Mouse (Mus musculus): ENCODE measurements around the gene Eif6. TPM values are rescaled to one million over a fixed set of nuclear protein-coding genes. Genes with fewer than 3 reads are reported as not detected.

Eif6 gene
- polyA plus RNA-seq, 1 experiment from 2014 or later: 140 TPM

- no peak; the same call in 1 of the 2 replicates for ATAC-seq (replicated peaks)
- Histone ChIP-seq H3K9ac (peak overlapping the region; percentile 68), H3K27me3 (replicated peaks) (no peaks in the 10 kb centered on the region), H3K4me1 (peaks cover 23% of the 10 kb centered on the region), H3K27ac (peak overlapping the region; percentile 82), H3K36me3 (replicated peaks) (peaks cover 21% of the 10 kb centered on the region), H3K4me2 (peak overlapping the region; percentile 67), H3K4me3 (peak overlapping the region; percentile 49), H3K9me3 (no peaks in the 10 kb centered on the region)
- WGBS: 65% methylated on average over 6 of the region's 6 CpGs
These were observed 7.1 kb downstream of the Eif6 start for GRCm38 (mm10) chr2:155819449-155820251.

- H3K27me3 ChIP-seq (replicated peaks): no peaks in the 10 kb centered on the region
- peaks cover 24% of the 10 kb centered on the region for H3K36me3 ChIP-seq (replicated peaks)
- peak within 1 kb of the TSS; percentile 67 for H3K4me2 ChIP-seq
- peaks cover 23% of the 10 kb centered on the region for H3K4me1 ChIP-seq
- H3K27ac ChIP-seq: peak within 1 kb of the TSS; percentile 82
- H3K9ac ChIP-seq: peak within 1 kb of the TSS; percentile 68
- no peak for ATAC-seq (replicated peaks)
- no peaks in the 10 kb centered on the region for H3K9me3 ChIP-seq
- peak within 1 kb of the TSS; percentile 49 for H3K4me3 ChIP-seq
These were observed 7.5 kb downstream of the Eif6 start, which contains the start of gene BC029722 for GRCm38 (mm10) chr2:155819392-155819448. Gene BC029722 (minus strand): TSS chr2:155819426.

- Histone ChIP-seq H3K27ac (peak overlapping the region; percentile 82), H3K36me3 (replicated peaks) (peaks cover 28% of the 10 kb centered on the region), H3K4me1 (peaks cover 23% of the 10 kb centered on the region), H3K4me3 (peak overlapping the region; percentile 49), H3K27me3 (replicated peaks) (no peaks in the 10 kb centered on the region), H3K9me3 (no peaks in the 10 kb centered on the region), H3K9ac (peak overlapping the region; percentile 68), H3K4me2 (peak overlapping the region; percentile 67)
- WGBS: 3% methylated on average over 37 of the region's 37 CpGs
- ATAC-seq (replicated peaks): peak; percentile 90
These were observed 7.9 kb downstream of the Eif6 start for GRCm38 (mm10) chr2:155818596-155819391.

- Histone ChIP-seq H3K4me1 (peaks cover 23% of the 10 kb centered on the region), H3K4me3 (no peak overlapping the region), H3K4me2 (peak overlapping the region; percentile 67), H3K36me3 (replicated peaks) (peaks cover 22% of the 10 kb centered on the region), H3K9ac (peak overlapping the region; percentile 68; the same call in 1 of the 2 replicates), H3K9me3 (no peaks in the 10 kb centered on the region), H3K27me3 (replicated peaks) (no peaks in the 10 kb centered on the region), H3K27ac (no peak overlapping the region)
- no peak for ATAC-seq (replicated peaks)
- WGBS: 79% methylated on average over 10 of the region's 10 CpGs
These were observed 9.2 kb downstream of the Eif6 start for GRCm38 (mm10) chr2:155817301-155818245.

GRCm38 (mm10) chr2:155816179-155816578, 10.5 kb downstream of the Eif6 start:
- Histone ChIP-seq H3K9me3 (no peaks in the 10 kb centered on the region), H3K36me3 (replicated peaks) (peaks cover 11% of the 10 kb centered on the region; the same call in 1 of the 2 replicates), H3K9ac (no peak overlapping the region), H3K4me2 (no peak overlapping the region), H3K27ac (no peak overlapping the region), H3K4me3 (no peak overlapping the region), H3K27me3 (replicated peaks) (no peaks in the 10 kb centered on the region), H3K4me1 (peaks cover 23% of the 10 kb centered on the region)
- no peak for ATAC-seq (replicated peaks)
- WGBS: 96% methylated on average over 1 of the region's 1 CpGs

- H3K4me1 ChIP-seq: peaks cover 23% of the 10 kb centered on the region
- 32% methylated on average over 5 of the region's 5 CpGs for WGBS
- H3K27me3 ChIP-seq (replicated peaks): no peaks in the 10 kb centered on the region
- no peak overlapping the region for H3K27ac ChIP-seq
- no peak for ATAC-seq (replicated peaks)
- no peak overlapping the region for H3K4me3 ChIP-seq
- H3K4me2 ChIP-seq: no peak overlapping the region
- H3K9me3 ChIP-seq: no peaks in the 10 kb centered on the region
- H3K36me3 ChIP-seq (replicated peaks): peaks cover 11% of the 10 kb centered on the region; the same call in 1 of the 2 replicates
- no peak overlapping the region for H3K9ac ChIP-seq
These were observed 11.9 kb downstream of the Eif6 start for GRCm38 (mm10) chr2:155814829-155815228.

- ATAC-seq (replicated peaks): no peak
- H3K4me1 ChIP-seq: 0 out of 2 replicates have a peak, but pooled peaks cover 2% of the 10 kb centered on the region
- H3K27me3 ChIP-seq (replicated peaks): no peaks in the 10 kb centered on the region
- no peak overlapping the region for H3K4me2 ChIP-seq
- no peak overlapping the region for H3K9ac ChIP-seq
- WGBS: 88% methylated on average over 4 of the region's 4 CpGs
- no peak overlapping the region for H3K27ac ChIP-seq
- H3K36me3 ChIP-seq (replicated peaks): peaks cover 11% of the 10 kb centered on the region; the same call in 1 of the 2 replicates
- no peaks in the 10 kb centered on the region for H3K9me3 ChIP-seq
- no peak overlapping the region for H3K4me3 ChIP-seq
These were observed 14.1 kb downstream of the Eif6 start for GRCm38 (mm10) chr2:155812637-155813036.

GRCm38 (mm10) chr2:155811821-155812396, 14.8 kb downstream of the Eif6 start:
- Histone ChIP-seq H3K4me1 (no peaks in the 10 kb centered on the region), H3K9ac (no peak overlapping the region), H3K4me3 (no peak overlapping the region), H3K27ac (no peak overlapping the region), H3K27me3 (replicated peaks) (no peaks in the 10 kb centered on the region), H3K9me3 (no peaks in the 10 kb centered on the region), H3K4me2 (no peak overlapping the region), H3K36me3 (replicated peaks) (peaks cover 7% of the 10 kb centered on the region; the same call in 1 of the 2 replicates)
- ATAC-seq (replicated peaks): no peak
- 46% methylated on average over 16 of the region's 16 CpGs for WGBS

- 89% methylated on average over 4 of the region's 4 CpGs for WGBS
- no peak overlapping the region for H3K27ac ChIP-seq
- H3K4me1 ChIP-seq: no peaks in the 10 kb centered on the region
- no peaks in the 10 kb centered on the region for H3K27me3 ChIP-seq (replicated peaks)
- no peak overlapping the region for H3K4me2 ChIP-seq
- no peak overlapping the region for H3K9ac ChIP-seq
- H3K9me3 ChIP-seq: no peaks in the 10 kb centered on the region
- no peak for ATAC-seq (replicated peaks)
- H3K36me3 ChIP-seq (replicated peaks): peaks cover 7% of the 10 kb centered on the region; the same call in 1 of the 2 replicates
- H3K4me3 ChIP-seq: no peak overlapping the region
These were observed 17.1 kb downstream of the Eif6 start for GRCm38 (mm10) chr2:155809620-155810019.

GRCm38 (mm10) chr2:155807408-155807807, 19.3 kb downstream of the Eif6 start:
- Histone ChIP-seq H3K27me3 (replicated peaks) (no peaks in the 10 kb centered on the region), H3K36me3 (replicated peaks) (peaks cover 5% of the 10 kb centered on the region; the same call in 1 of the 2 replicates), H3K27ac (no peak overlapping the region), H3K9ac (no peak overlapping the region), H3K9me3 (no peaks in the 10 kb centered on the region), H3K4me3 (no peak overlapping the region), H3K4me2 (no peak overlapping the region), H3K4me1 (no peaks in the 10 kb centered on the region)
- WGBS: 88% methylated on average over 4 of the region's 4 CpGs
- no peak for ATAC-seq (replicated peaks)

GRCm38 (mm10) chr2:155806548-155806947, 20.2 kb downstream of the Eif6 start:
- 74% methylated on average over 5 of the region's 5 CpGs for WGBS
- H3K4me2 ChIP-seq: no peak overlapping the region
- H3K27ac ChIP-seq: no peak overlapping the region
- H3K4me3 ChIP-seq: no peak overlapping the region
- H3K4me1 ChIP-seq: no peaks in the 10 kb centered on the region
- ATAC-seq (replicated peaks): no peak
- H3K9ac ChIP-seq: no peak overlapping the region
- no peaks in the 10 kb centered on the region for H3K27me3 ChIP-seq (replicated peaks)
- H3K36me3 ChIP-seq (replicated peaks): peaks cover 5% of the 10 kb centered on the region; the same call in 1 of the 2 replicates
- H3K9me3 ChIP-seq: no peaks in the 10 kb centered on the region

GRCm38 (mm10) chr2:155805925-155806255, 20.8 kb downstream of the Eif6 start:
- Histone ChIP-seq H3K9ac (no peak overlapping the region), H3K4me3 (no peak overlapping the region), H3K27me3 (replicated peaks) (no peaks in the 10 kb centered on the region), H3K4me2 (no peak overlapping the region), H3K9me3 (no peaks in the 10 kb centered on the region), H3K4me1 (no peaks in the 10 kb centered on the region), H3K27ac (no peak overlapping the region), H3K36me3 (replicated peaks) (peaks cover 11% of the 10 kb centered on the region; the same call in 1 of the 2 replicates)
- ATAC-seq (replicated peaks): no peak
- WGBS: 84% methylated on average over 6 of the region's 6 CpGs
